Mouse (Mus musculus) right cerebral cortex, postnatal 4 days (tissue): Measurements from ENCODE around the gene Eif2ak2.

Source experiments
- DNase-seq: peaks from one replicate; pipeline ENCODE4 v3.0.0-alpha.2; 2022

The Eif2ak2 gene

GRCm38 (mm10) chr17:78834856-78835835, 47.2 kb downstream of the Eif2ak2 start, which contains the start of the genes Heatr5b and Gpatch11:
Gene Heatr5b (minus strand): TSS chr17:78835364.
Gene Gpatch11 (plus strand): TSS chr17:78835567.
- peak; percentile 100 for DNase-seq

GRCm38 (mm10) chr17:78824346-78824745, 58.0 kb downstream of the Eif2ak2 start:
- no peak for DNase-seq

GRCm38 (mm10) chr17:78809582-78809981, 72.8 kb downstream of the Eif2ak2 start:
- DNase-seq: no peak

- DNase-seq: no peak
Measured at GRCm38 (mm10) chr17:78809019-78809418, 73.4 kb downstream of the Eif2ak2 start.
